Mouse (Mus musculus) C2C12 (cell line): ENCODE measurements around the gene Fryl.

ENCODE experiments used
- CEBPB ChIP-seq: IDR thresholded peaks from one replicate; pipeline ENCODE4 v1.6.1; 2011; ENCODE audit warnings: low read depth, mild to moderate bottlenecking, control low read depth, moderate library complexity
- CTCF ChIP-seq: IDR thresholded peaks from one replicate; pipeline ENCODE4 v1.5.1; 2011; ENCODE audit not compliant: control insufficient read depth, insufficient read depth, insufficient read length
- FOSL1 ChIP-seq: IDR thresholded peaks from one replicate; pipeline ENCODE4 v1.8.0; 2011; ENCODE audit warnings: mild to moderate bottlenecking, low read length; ENCODE audit not compliant: poor library complexity, insufficient read depth, severe bottlenecking
- MAX ChIP-seq: IDR thresholded peaks from one replicate; pipeline ENCODE4 v1.6.1; 2011; ENCODE audit warnings: mild to moderate bottlenecking, control low read depth
- MYOD1 ChIP-seq: IDR thresholded peaks from one replicate; pipeline ENCODE4 v1.6.1; 2011; ENCODE audit warnings: low read depth; ENCODE audit not compliant: control insufficient read depth, insufficient read length
- MYOG ChIP-seq: IDR thresholded peaks from one replicate; pipeline ENCODE4 v1.6.1; 2011; ENCODE audit not compliant: control insufficient read depth, insufficient read length; ENCODE audit errors: extremely low read depth
- USF1 ChIP-seq: IDR thresholded peaks from one replicate; pipeline ENCODE4 v1.6.1; 2011; ENCODE audit warnings: low read depth, mild to moderate bottlenecking, control low read depth, moderate library complexity

GRCm38 (mm10) chr5:73162492-73162891, 93.9 kb downstream of the Fryl start:
- TF ChIP-seq CTCF (no peak), CEBPB (no peak), MAX (no peak), USF1 (no peak), MYOD1 (no peak), MYOG (no peak), FOSL1 (no peak)
